Mouse (Mus musculus) lung, postnatal 0 days (tissue): ENCODE results near the gene Gm21244. TPM values are rescaled to one million over a fixed set of nuclear protein-coding genes. Genes with fewer than 3 reads are reported as not detected.
"Not testable (repeated sequence)": the region's sequence is repeated elsewhere in the genome, so short reads cannot be mapped to it uniquely, and the experiment has no call there.

Experiments
- ATAC-seq: fragments of 200-750 bp; cut with Nextera tagmentation; 2 replicates; pipeline ENCODE4 v1.8.0; 2017; ENCODE audit warnings: moderate library complexity
- DNase-seq: peaks from one replicate; pipeline ENCODE4 v3.0.0-alpha.2; 2016; ENCODE audit warnings: low spot score
- H3K27ac ChIP-seq: fragments of 300-500 bp; sonication (generic); 2 replicates; pipeline ENCODE4 v1.5.1; 2014; ENCODE audit warnings: antibody characterized with exemption, mild to moderate bottlenecking, low read length, mixed read lengths
- H3K27me3 ChIP-seq: fragments of 300-500 bp; sonication (generic); replicated peaks from 2 replicates; pipeline ENCODE4 v1.6.1; 2014; ENCODE audit warnings: low read length, mixed read lengths; ENCODE audit not compliant: insufficient read depth
- H3K36me3 ChIP-seq: fragments of 300-500 bp; sonication (generic); 2 replicates; pipeline ENCODE4 v1.6.1; 2014; ENCODE audit warnings: low read length, mixed read lengths; ENCODE audit not compliant: insufficient read depth
- H3K4me1 ChIP-seq: fragments of 300-500 bp; sonication (generic); 2 replicates; pipeline ENCODE4 v1.6.1; 2014; ENCODE audit warnings: antibody characterized with exemption, low read depth, low read length, mixed read lengths; ENCODE audit not compliant: insufficient read depth
- H3K4me2 ChIP-seq: fragments of 300-500 bp; sonication (generic); replicated peaks from 2 replicates; pipeline ENCODE4 v1.6.1; 2014; ENCODE audit warnings: low read depth, mild to moderate bottlenecking, low read length, moderate library complexity, mixed read lengths
- H3K4me3 ChIP-seq: fragments of 300-500 bp; sonication (generic); 2 replicates; pipeline ENCODE4 v1.5.1; 2014; ENCODE audit warnings: low read depth, low read length
- H3K9ac ChIP-seq: fragments of 300-500 bp; sonication (generic); replicated peaks from 2 replicates; pipeline ENCODE4 v1.6.1; 2014; ENCODE audit warnings: low read depth, mild to moderate bottlenecking
- H3K9me3 ChIP-seq: fragments of 300-500 bp; sonication (generic); 2 replicates; pipeline ENCODE4 v1.6.1; 2016; ENCODE audit warnings: low read length, mixed read lengths
- WGBS: fragments of 180-500 bp; shearing (Covaris S2); extraction: QIAGEN DNeasy Blood & Tissue Kit; methylation state at CpG from one replicate; pipeline ENCODE4 v1.1.7; 2014; 5-methylcytosine and 5-hydroxymethylcytosine counted together
- polyA plus RNA-seq: library from polyadenylated mRNA; unstranded; fragments of >200 nt; fragmentation: Nextera tagmentation; extraction: Ambion mirVana; gene quantifications from 2 replicates; pipeline ENCODE4 v1.2.1, GENCODE M21; 2015

Gene Gm21244
- not detected in 2 replicates for polyA plus RNA-seq

GRCm38 (mm10) chrY:7169193-7169592 is at the start of gene Gm21244:
Gene Gm21244 (minus strand): TSS chrY:7169293.
- not testable (repeated sequence) for ATAC-seq

More at GRCm38 (mm10) chrY:7169193-7169592, at the start of gene Gm21244:
- H3K36me3 ChIP-seq, H3K9me3 ChIP-seq, H3K4me2 ChIP-seq, H3K4me1 ChIP-seq, H3K4me3 ChIP-seq, H3K27ac ChIP-seq, H3K27me3 ChIP-seq, DNase-seq, H3K9ac ChIP-seq: not testable (repeated sequence)
- no CpG with 5 or more reads among the region's 3 CpGs for WGBS

Other genes with a start within 250 kb of the Gm21244 start
- not detected in 2 replicates for gene Gm28998, start 84.5 kb upstream of the Gm21244 start, polyA plus RNA-seq
- not detected in 2 replicates for gene Gm21788, start 235.7 kb upstream of the Gm21244 start, polyA plus RNA-seq